Mouse (Mus musculus): ENCODE data around the gene Cenpt. TPM values are rescaled to one million over a fixed set of nuclear protein-coding genes. Genes with fewer than 3 reads are reported as not detected.

Cenpt gene
- total RNA-seq, 2 experiments from 2014 or later, result 37.9 to 39.7 TPM

DNA sequence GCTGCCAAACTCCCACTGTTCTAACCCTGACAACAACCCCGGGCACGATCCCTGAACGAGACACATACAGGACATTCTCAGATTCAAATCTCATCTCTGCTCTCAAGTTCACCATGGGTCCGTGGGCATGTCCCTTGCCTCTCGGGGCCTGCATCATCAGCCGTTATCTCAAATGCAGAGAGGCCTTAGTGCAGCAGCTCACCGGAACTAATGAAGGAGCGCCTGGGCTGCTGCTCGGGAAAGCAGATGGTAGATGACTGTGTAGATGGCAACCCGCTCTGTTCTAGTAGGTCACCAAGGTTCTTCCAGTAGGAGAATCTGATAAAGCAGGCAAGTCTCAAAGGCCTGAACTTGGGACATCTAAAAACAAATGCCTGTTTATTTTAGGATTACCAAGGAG lies 42.0 kb downstream of the Cenpt start:
- intact Hi-C loops (cut with DNase I), result no loop called here
- DNase-seq, result no peak

DNA sequence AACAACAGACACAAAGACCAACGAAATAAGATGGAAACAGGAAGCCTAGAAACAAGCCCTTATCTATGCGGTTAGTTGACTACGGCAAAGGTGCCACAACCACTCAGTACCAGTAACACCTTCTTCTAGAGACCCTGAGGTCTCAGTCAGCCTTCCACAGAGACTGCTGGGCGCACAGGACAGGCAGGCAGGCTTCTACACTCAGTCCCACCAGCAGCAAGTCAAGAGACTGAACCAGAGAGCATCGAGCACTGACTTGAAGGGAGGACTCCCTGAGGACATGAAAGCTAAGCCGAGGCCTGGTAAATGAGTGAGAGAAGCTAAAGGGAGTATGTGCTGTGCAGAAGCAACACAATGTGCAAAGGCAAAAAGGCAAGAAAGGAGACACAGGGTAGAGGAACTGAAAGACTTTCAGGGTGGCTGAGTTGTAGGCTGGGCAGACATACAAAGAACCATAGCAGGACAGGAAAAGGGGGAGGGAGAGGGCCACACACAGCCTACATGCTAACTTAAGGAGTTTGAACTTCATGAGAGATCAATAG lies 42.8 kb downstream of the Cenpt start:
- DNase-seq, result no peak
- intact Hi-C loops (cut with DNase I), result no loop called here

DNA sequence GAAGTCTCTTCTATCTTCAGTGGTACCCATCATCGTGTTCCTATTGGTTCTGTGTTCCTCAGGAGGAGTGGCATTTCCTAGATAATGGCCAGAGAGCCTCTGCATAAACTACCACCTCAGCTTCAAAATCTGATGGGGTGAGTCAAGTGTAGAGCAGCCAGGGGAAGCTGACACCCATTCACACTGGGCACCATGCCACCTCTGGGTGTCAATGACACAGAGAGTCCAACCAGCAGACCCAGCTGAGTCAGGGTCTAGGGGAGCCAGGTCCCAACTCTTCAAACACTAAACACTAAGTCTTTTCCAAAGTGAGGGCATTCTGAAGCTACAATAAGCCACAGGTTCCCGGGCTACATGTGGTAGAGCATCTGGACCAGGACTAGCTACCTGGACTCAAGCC lies 44.6 kb downstream of the Cenpt start:
- intact Hi-C loops (cut with DNase I), result no loop called here
- DNase-seq, result no peak

DNA sequence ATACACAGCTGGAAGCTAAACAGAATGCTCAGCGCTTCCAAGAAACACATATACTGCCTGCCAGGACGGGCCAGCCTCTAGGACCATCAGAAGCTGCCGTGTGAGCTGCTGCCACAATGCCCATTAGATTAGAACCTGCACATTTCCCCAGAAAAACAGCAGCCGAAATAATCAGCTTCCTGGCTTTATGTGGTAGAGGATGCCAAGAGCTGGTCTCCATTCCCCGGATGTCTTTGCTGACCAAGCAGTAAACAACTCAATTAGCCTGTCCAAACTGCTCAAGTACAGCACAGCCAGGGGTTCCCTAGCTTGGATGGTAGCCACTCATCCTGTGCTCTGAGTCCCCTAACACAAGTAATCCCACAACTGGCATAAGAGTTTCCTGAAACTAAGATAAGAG lies 45.3 kb downstream of the Cenpt start:
- intact Hi-C loops (cut with DNase I), result no loop called here

DNA sequence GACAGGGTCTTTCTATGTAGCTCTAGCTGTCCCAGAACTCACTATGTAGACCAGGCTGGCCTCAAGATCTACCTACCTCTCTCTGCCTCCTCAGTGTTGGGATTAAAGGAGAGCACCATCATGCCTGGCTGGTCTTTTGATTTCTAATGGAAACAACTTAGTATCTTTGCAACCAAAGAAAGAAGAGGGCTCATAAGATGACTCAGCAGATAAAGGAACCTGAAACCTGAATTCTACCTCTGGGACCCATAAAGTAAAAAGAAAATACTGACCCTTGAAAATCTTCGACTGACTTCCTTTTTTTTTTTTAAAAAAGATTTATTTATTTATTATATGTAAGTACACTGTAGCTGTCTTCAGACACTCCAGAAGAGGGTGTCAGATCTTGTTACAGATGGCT lies 47.1 kb downstream of the Cenpt start:
- no peak for DNase-seq
- intact Hi-C loops (cut with DNase I), result no loop called here

More for the DNA sequence above, 45.3 kb downstream of the Cenpt start:
- DNase-seq, result peak; percentile 9

DNA sequence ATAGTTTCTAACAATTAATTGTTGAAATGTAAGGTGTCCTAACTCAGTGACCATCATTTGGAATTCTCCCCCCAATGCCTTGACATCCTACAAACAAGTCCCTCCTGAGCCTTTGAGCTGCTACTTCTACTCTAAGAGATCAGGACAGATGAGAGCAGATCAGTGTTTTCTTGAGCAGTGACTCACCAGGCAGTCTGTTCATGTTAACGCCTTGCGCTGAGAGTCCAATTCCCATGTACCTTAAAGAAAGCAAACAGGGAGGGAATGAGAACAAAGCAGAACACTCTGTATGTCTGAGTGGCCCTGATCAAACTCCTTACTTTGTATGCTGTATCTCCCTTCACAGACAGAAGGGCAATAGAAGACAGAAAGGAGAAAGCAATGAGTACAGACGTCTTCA lies 47.7 kb downstream of the Cenpt start:
- no peak for DNase-seq
- intact Hi-C loops (cut with DNase I), result no loop called here

DNA sequence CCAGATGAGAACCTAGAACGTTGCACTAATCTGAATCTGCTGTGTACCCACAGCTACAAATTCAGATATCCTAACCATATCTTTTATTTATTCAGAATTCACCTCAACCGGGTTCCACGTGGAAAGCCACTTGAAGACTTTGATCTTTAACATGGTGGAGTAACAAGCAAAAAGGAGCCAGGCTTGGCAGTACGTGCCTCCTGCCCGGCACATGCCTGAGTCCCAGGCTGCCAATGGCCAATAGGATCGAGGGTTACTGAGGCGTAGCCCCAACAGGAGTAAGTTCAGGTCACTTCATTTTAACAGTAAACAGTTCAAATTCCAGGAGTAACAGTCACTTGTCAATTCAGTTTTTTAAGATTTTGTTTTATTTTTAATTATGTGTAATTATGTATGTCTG lies 48.3 kb downstream of the Cenpt start:
- intact Hi-C loops (cut with DNase I), result no loop called here
- no peak for DNase-seq

DNA sequence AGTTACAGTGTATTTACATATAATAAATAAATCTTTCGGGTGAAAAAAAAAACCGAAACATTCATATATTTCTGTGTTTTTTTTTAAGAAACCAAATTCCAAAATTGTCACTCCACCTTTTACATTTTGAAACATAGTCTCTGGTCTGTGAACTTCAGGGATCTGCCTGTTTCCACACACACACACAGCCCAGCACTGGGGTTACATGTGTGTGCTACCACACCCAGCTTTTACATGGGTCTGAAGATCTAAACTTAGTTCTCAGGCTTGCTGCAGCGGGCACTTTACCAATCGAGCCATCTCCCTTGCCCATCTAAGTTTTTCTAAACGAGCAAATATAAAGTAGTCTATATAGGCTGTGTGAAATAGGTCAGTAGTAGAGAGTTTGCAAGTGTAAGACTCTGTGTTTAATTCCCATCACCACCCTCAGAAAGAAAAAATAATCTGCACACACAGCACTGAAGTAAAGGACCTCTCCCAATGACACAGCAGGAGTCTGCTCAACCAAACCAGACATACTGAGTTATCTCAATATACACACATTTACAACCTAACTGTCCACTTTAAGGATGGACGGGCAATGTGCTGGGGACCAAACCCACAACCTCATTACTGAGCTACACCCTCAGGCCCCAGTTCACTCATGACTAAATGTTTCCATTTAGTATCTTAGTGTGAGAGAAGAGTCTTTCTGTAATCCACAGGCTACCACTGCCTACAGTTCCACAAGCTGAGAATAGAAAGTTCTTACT lies 51.7 kb downstream of the Cenpt start:
- intact Hi-C loops (cut with DNase I), result no loop called here
- DNase-seq, result no peak

GRCm38 (mm10) chr8:105799091-105799812 lies 53.8 kb downstream of the Cenpt start:
- intact Hi-C loops (cut with DNase I), result no loop called here
- DNase-seq, result peak; percentile 76

- intact Hi-C loops (cut with DNase I), result no loop called here
- DNase-seq, result no peak
Measured at GRCm38 (mm10) chr8:105798408-105798807, 54.7 kb downstream of the Cenpt start.

DNA sequence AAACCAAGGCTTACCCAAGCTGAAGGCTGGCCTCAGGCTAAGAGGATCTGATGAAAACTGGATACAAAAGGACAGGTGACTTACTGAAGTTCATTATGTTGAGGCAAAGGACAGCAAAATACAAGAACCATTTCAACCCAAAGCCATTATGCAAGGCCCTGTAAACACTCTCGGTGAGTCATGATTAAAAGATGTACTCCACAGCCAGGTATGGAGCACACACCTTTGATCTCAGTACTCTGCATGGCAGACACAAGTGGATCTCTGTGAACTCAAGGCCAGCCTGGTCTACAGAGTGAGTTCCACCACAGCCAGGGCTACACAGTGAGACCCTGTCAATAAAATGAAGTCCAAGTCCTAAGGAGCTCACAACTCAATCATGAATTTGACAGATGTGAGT lies 57.3 kb downstream of the Cenpt start:
- intact Hi-C loops (cut with DNase I), result no loop called here
- no peak for DNase-seq

Other genes with a start within 250 kb of the Cenpt start
- 10 to 100 TPM; 70.0 to 70.6 TPM for gene Ripor1, start 248.0 kb downstream of the Cenpt start, total RNA-seq (2021)
- gene Ctcf, start 216.7 kb downstream of the Cenpt start, total RNA-seq (2021), result 10 to 100 TPM; 80.8 to 82.2 TPM
- not detected for gene Agrp, start 215.9 kb downstream of the Cenpt start, total RNA-seq (2021)
- 10 to 100 TPM; 39.4 to 40.8 TPM for gene Carmil2, start 167.0 kb downstream of the Cenpt start, total RNA-seq (2021)
- gene Acd, start 152.2 kb downstream of the Cenpt start, total RNA-seq (2021), result 10 to 100 TPM; 55.9 to 58.9 TPM
- gene Pard6a, start 152.1 kb downstream of the Cenpt start, total RNA-seq (2021), result 10 to 100 TPM; 28.4 to 33.1 TPM
- gene 4933405L10Rik, start 145.6 kb downstream of the Cenpt start, total RNA-seq (2021), result not detected
- gene Enkd1, start 145.1 kb downstream of the Cenpt start, total RNA-seq (2021), result 10 to 100 TPM; 15.5 to 17.9 TPM
- 10 to 100 TPM; 44.4 to 49.9 TPM for gene Gfod2, start 94.6 kb downstream of the Cenpt start, total RNA-seq (2021)
- 10 to 100 TPM; 21.8 to 23.6 TPM for gene Ranbp10, start 25.9 kb downstream of the Cenpt start, total RNA-seq (2021)
- gene Tsnaxip1, start 25.5 kb downstream of the Cenpt start, total RNA-seq (2021), result under 1 TPM; 0.26 to 0.50 TPM
- gene Thap11, start 1.9 kb upstream of the Cenpt start, total RNA-seq (2021), result 10 to 100 TPM; 32.7 to 35.3 TPM
- gene Nutf2, start 7.3 kb upstream of the Cenpt start, total RNA-seq (2021), result 10 to 100 TPM; 35.2 to 48.7 TPM
- gene Edc4, start 27.6 kb upstream of the Cenpt start, total RNA-seq (2021), result 10 to 100 TPM; 64.5 to 74.1 TPM
- not detected for gene Nrn1l, start 40.3 kb upstream of the Cenpt start, total RNA-seq (2021)
- 10 to 100 TPM in 1 of 2 experiments, 1 to 10 TPM in 1; 8.6 to 10.1 TPM for gene Pskh1, start 47.2 kb upstream of the Cenpt start, total RNA-seq (2021)
- 1 to 10 TPM; 2.1 to 2.2 TPM for gene Ctrl, start 80.6 kb upstream of the Cenpt start, total RNA-seq (2021)
- 10 to 100 TPM; 50.6 to 70.2 TPM for gene Psmb10, start 85.2 kb upstream of the Cenpt start, total RNA-seq (2021)
- gene Lcat, start 90.1 kb upstream of the Cenpt start, total RNA-seq (2021), result 1 to 10 TPM; 6.4 to 8.3 TPM
- 10 to 100 TPM; 19.0 to 21.5 TPM for gene Slc12a4, start 112.8 kb upstream of the Cenpt start, total RNA-seq (2021)
- gene Dpep3, start 126.2 kb upstream of the Cenpt start, total RNA-seq (2021), result not detected
- gene Dus2, start 138.1 kb upstream of the Cenpt start, total RNA-seq (2021), result 10 to 100 TPM; 19.6 to 23.8 TPM
- not detected for gene Dpep2nb, start 152.7 kb upstream of the Cenpt start, total RNA-seq (2021)
- 10 to 100 TPM; 14.4 to 15.3 TPM for gene Ddx28, start 158.6 kb upstream of the Cenpt start, total RNA-seq (2021)
- gene Nfatc3, start 205.6 kb upstream of the Cenpt start, total RNA-seq (2021), result 10 to 100 TPM; 15.8 to 17.2 TPM